ENCODE assay signal across 8 mouse cellular contexts in genomic region chr16:59846574-59846973, GRCm38 (mm10).
DNase-seq lines count a peak whose midpoint lies in the region.

No protein-coding gene starts in this region.

- peak; percentile 17 for DNase-seq in kidney, adult 18-20 months
- DNase-seq in kidney, adult 11 months = no peak
- DNase-seq in 416B (ENCODE audit: low read depth) (peak; percentile 46), MN1 (ENCODE audit: low spot score) (peak; percentile 18)
- peak; percentile 78 for DNase-seq in embryo, embryonic 10 days (ENCODE audit: low spot score)
- DNase-seq in kidney, postnatal 4 days = peak; percentile 47 to 57
- DNase-seq in c-Kit-positive CD71-positive TER-119-positive erythroid progenitor cells, embryonic 14.5 days (ENCODE audit: low spot score) = no peak
- no peak for DNase-seq in frontal cortex, postnatal 10 days (ENCODE audit: low spot score in 2 of 2)

Comparison
In these comparisons a context has a peak if more than half of its experiments do, and no peak if none do; other contexts are left out.
1. DNase-seq: peak in kidney, adult 18-20 months (single experiment), 416B (single experiment), MN1 (single experiment), embryo, embryonic 10 days (single experiment) and kidney, postnatal 4 days (2 of 2); none in kidney, adult 11 months (single experiment), c-Kit-positive CD71-positive TER-119-positive erythroid progenitor cells, embryonic 14.5 days (single experiment) and frontal cortex, postnatal 10 days (0 of 2).